Mouse (Mus musculus): ENCODE data around the gene Gm9789. TPM values are rescaled to one million over a fixed set of nuclear protein-coding genes. Genes with fewer than 3 reads are reported as not detected.
"Not testable (repeated sequence)": the region's sequence is repeated elsewhere in the genome, so short reads cannot be mapped to it uniquely, and the experiment has no call there.

The Gm9789 gene
- not detected in 2 replicates for polyA plus RNA-seq (2015; fragmentation: Nextera tagmentation; extraction: Ambion mirVana)

DNA sequence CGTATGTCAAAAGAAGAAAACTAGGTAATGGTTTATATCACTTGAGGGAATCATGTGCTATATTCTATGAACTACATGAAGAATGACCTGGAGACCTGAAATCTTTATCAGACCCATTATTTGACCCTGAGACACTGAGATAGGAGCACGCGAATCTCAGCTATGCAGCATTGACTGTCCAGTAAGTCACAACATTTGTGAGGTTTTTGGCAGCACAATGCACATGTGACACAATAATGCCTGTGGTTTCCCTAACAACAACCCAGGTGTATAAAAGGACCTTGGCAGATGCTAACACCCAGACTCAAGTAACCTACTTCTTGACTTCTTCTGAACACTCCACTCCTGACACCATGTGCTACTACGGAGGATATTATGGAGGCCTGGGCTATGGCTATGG, at the start of gene Gm9789:
Gene Gm9789, plus strand, starts transcription at position 301 of the 400 bp plus-strand sequence.
- WGBS, result 87% methylated on average over 4 of the region's 4 CpGs
- no peaks in the 10 kb centered on the region for H3K36me3 ChIP-seq (ENCODE audit: control insufficient read depth, insufficient read depth, low read length)
- H3K4me1 ChIP-seq (ENCODE audit: control insufficient read depth, insufficient read depth, low read length), result no peaks in the 10 kb centered on the region
- no peaks in the 10 kb centered on the region for H3K9me3 ChIP-seq (replicated peaks; ENCODE audit: control insufficient read depth, low read length)
- H3K4me3 ChIP-seq (replicated peaks; ENCODE audit: low read length), result no peak within 1 kb of the TSS
- no peak within 1 kb of the TSS for H3K27ac ChIP-seq (ENCODE audit: low read length)
- H3K4me2 ChIP-seq (ENCODE audit: low read depth, low read length), result no peak within 1 kb of the TSS
- no peak for ATAC-seq (ENCODE audit: insufficient read depth, low FRiP score)
- no peak within 1 kb of the TSS for H3K9ac ChIP-seq (ENCODE audit: low read length)
- H3K27me3 ChIP-seq (ENCODE audit: control insufficient read depth, insufficient read depth, low read length), result no peaks in the 10 kb centered on the region

DNA sequence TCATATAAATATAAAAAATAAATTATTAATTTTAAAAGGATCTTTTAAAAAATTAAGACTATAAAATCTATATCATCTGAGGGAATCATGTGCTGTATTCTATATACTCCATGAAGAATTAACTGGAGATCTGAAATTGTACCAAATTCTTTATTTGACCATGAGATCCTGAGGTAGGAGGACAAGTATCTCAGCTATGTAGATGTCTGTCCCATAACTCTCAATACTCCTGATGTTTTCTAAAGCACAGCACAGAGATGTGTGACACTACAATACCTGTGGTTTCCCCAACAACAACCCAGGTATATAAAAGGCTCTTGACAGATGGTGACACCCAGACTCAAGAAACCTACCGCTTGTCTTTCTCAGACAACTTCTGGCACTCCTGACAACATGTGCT, 17.2 kb upstream of the Gm9789 start, which contains the start of gene Gm6358:
Gene Gm6358, plus strand, starts transcription at position 301 of the 400 bp plus-strand sequence.
- WGBS, result 89% methylated on average over 1 of the region's 1 CpGs
- no peaks in the 10 kb centered on the region for H3K4me1 ChIP-seq (ENCODE audit: control insufficient read depth, insufficient read depth, low read length)
- no peak within 1 kb of the TSS for H3K4me2 ChIP-seq (ENCODE audit: low read depth, low read length)
- no peak for ATAC-seq (ENCODE audit: insufficient read depth, low FRiP score)
- no peaks in the 10 kb centered on the region for H3K36me3 ChIP-seq (ENCODE audit: control insufficient read depth, insufficient read depth, low read length)
- H3K9ac ChIP-seq (ENCODE audit: low read length), result no peak within 1 kb of the TSS
- no peak within 1 kb of the TSS for H3K4me3 ChIP-seq (replicated peaks; ENCODE audit: low read length)
- no peaks in the 10 kb centered on the region for H3K9me3 ChIP-seq (replicated peaks; ENCODE audit: control insufficient read depth, low read length)
- H3K27ac ChIP-seq (ENCODE audit: low read length), result no peak within 1 kb of the TSS
- no peaks in the 10 kb centered on the region for H3K27me3 ChIP-seq (ENCODE audit: control insufficient read depth, insufficient read depth, low read length)

DNA sequence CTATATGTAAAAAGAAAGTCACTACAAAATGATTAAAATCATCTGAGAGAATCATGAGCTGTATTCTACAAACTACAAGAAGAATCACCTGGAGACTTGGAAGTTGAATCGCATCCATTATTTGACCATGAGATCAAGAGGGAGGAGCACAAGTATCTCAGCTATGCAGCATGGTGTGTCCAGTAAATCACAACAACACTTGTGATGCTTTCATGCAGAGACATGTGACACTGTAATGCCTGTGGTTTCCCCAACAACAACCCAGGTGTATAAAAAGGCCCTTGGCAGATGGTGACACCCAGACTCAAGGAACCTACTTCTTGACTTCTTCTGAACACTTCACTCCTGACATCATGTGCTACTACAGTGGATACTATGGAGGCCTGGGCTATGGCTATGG, 7.0 kb upstream of the Gm9789 start, which contains the start of gene Gm10061:
Gene Gm10061, plus strand, starts transcription at position 301 of the 400 bp plus-strand sequence.
- Histone ChIP-seq H3K27ac (ENCODE audit: low read length) (no peak within 1 kb of the TSS), H3K36me3 (ENCODE audit: control insufficient read depth, insufficient read depth, low read length) (no peaks in the 10 kb centered on the region), H3K9me3 (replicated peaks; ENCODE audit: control insufficient read depth, low read length) (no peaks in the 10 kb centered on the region), H3K9ac (ENCODE audit: low read length) (no peak within 1 kb of the TSS), H3K4me3 (replicated peaks; ENCODE audit: low read length) (no peak within 1 kb of the TSS), H3K4me1 (ENCODE audit: control insufficient read depth, insufficient read depth, low read length) (no peaks in the 10 kb centered on the region), H3K4me2 (ENCODE audit: low read depth, low read length) (no peak within 1 kb of the TSS), H3K27me3 (ENCODE audit: control insufficient read depth, insufficient read depth, low read length) (no peaks in the 10 kb centered on the region)
- no peak for ATAC-seq (ENCODE audit: insufficient read depth, low FRiP score)
- WGBS, result 86% methylated on average over 1 of the region's 1 CpGs

- not testable (repeated sequence) for H3K4me1 ChIP-seq (ENCODE audit: control insufficient read depth, insufficient read depth, low read length); ATAC-seq (ENCODE audit: insufficient read depth, low FRiP score); H3K27ac ChIP-seq (ENCODE audit: low read length); H3K4me2 ChIP-seq (ENCODE audit: low read depth, low read length); H3K27me3 ChIP-seq (ENCODE audit: control insufficient read depth, insufficient read depth, low read length); H3K36me3 ChIP-seq (ENCODE audit: control insufficient read depth, insufficient read depth, low read length); H3K4me3 ChIP-seq (replicated peaks; ENCODE audit: low read length); H3K9ac ChIP-seq (ENCODE audit: low read length); H3K9me3 ChIP-seq (replicated peaks; ENCODE audit: control insufficient read depth, low read length)
These were observed 11.4 kb downstream of the Gm9789 start, which contains the start of gene Gm7735 for GRCm38 (mm10) chr16:89169190-89169589. TSS of gene Gm7735 (plus strand) at chr16:89169490.

GRCm38 (mm10) chr16:89174435-89174834, 16.7 kb downstream of the Gm9789 start, which contains the start of gene 1110057P08Rik:
TSS of gene 1110057P08Rik (plus strand) at chr16:89174735.
- WGBS, result 83% methylated on average over 2 of the region's 2 CpGs
- Histone ChIP-seq H3K27me3 (ENCODE audit: control insufficient read depth, insufficient read depth, low read length) (no peaks in the 10 kb centered on the region), H3K27ac (ENCODE audit: low read length) (no peak within 1 kb of the TSS), H3K4me1 (ENCODE audit: control insufficient read depth, insufficient read depth, low read length) (no peaks in the 10 kb centered on the region), H3K9me3 (replicated peaks; ENCODE audit: control insufficient read depth, low read length) (no peaks in the 10 kb centered on the region), H3K9ac (ENCODE audit: low read length) (no peak within 1 kb of the TSS), H3K36me3 (ENCODE audit: control insufficient read depth, insufficient read depth, low read length) (no peaks in the 10 kb centered on the region), H3K4me2 (ENCODE audit: low read depth, low read length) (no peak within 1 kb of the TSS), H3K4me3 (replicated peaks; ENCODE audit: low read length) (no peak within 1 kb of the TSS)
- ATAC-seq (ENCODE audit: insufficient read depth, low FRiP score), result no peak

DNA sequence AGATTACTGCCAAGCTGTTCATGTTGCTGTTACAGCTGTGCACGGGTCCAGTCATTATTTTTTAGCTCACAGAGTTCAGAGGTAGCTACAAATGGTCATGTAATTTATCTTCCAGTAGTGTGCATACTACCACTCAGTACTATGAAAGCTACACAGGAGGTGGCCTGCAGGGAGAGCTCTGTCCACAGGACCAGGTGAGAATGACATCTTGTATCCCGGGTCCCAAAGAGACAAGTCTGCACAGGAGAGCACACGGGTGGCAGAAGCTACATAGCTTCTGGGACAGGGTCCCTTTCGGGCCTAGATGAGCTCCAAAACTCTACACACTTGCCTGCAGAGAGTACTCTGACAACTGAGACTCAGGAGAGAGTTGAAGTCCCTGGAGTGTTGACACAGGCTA, 30.9 kb downstream of the Gm9789 start:
- Histone ChIP-seq H3K4me2 (ENCODE audit: low read depth, low read length) (no peak overlapping the region), H3K27me3 (ENCODE audit: control insufficient read depth, insufficient read depth, low read length) (no peaks in the 10 kb centered on the region), H3K36me3 (ENCODE audit: control insufficient read depth, insufficient read depth, low read length) (no peaks in the 10 kb centered on the region), H3K9me3 (replicated peaks; ENCODE audit: control insufficient read depth, low read length) (no peaks in the 10 kb centered on the region), H3K4me3 (replicated peaks; ENCODE audit: low read length) (no peak overlapping the region), H3K27ac (ENCODE audit: low read length) (no peak overlapping the region), H3K9ac (ENCODE audit: low read length) (no peak overlapping the region), H3K4me1 (ENCODE audit: control insufficient read depth, insufficient read depth, low read length) (no peaks in the 10 kb centered on the region)
- ATAC-seq (ENCODE audit: insufficient read depth, low FRiP score), result no peak
- WGBS, result 78% methylated on average over 4 of the region's 4 CpGs

GRCm38 (mm10) chr16:89205561-89205960, 47.8 kb downstream of the Gm9789 start, which contains the start of gene Krtap20-2:
TSS of gene Krtap20-2 (plus strand) at chr16:89205861.
- H3K4me3 ChIP-seq (replicated peaks; ENCODE audit: low read length), result no peak within 1 kb of the TSS
- no peak for ATAC-seq (ENCODE audit: insufficient read depth, low FRiP score)
- H3K4me1 ChIP-seq (ENCODE audit: control insufficient read depth, insufficient read depth, low read length), result no peaks in the 10 kb centered on the region
- no peak within 1 kb of the TSS for H3K4me2 ChIP-seq (ENCODE audit: low read depth, low read length)
- H3K27me3 ChIP-seq (ENCODE audit: control insufficient read depth, insufficient read depth, low read length), result no peaks in the 10 kb centered on the region
- no peak within 1 kb of the TSS for H3K9ac ChIP-seq (ENCODE audit: low read length)
- no peaks in the 10 kb centered on the region for H3K36me3 ChIP-seq (ENCODE audit: control insufficient read depth, insufficient read depth, low read length)
- WGBS, result 70% methylated on average over 1 of the region's 1 CpGs
- H3K27ac ChIP-seq (ENCODE audit: low read length), result no peak within 1 kb of the TSS
- no peaks in the 10 kb centered on the region for H3K9me3 ChIP-seq (replicated peaks; ENCODE audit: control insufficient read depth, low read length)

Other genes with a start within 250 kb of the Gm9789 start
- not detected in 2 replicates for gene Krtap19-9b, start 225.7 kb upstream of the Gm9789 start, polyA plus RNA-seq (2015; fragmentation: Nextera tagmentation; extraction: Ambion mirVana)
- not detected in 2 replicates for gene Krtap16-3, start 195.1 kb upstream of the Gm9789 start, polyA plus RNA-seq (2015; fragmentation: Nextera tagmentation; extraction: Ambion mirVana)
- not detected in 2 replicates for gene Krtap22-2, start 147.2 kb upstream of the Gm9789 start, polyA plus RNA-seq (2015; fragmentation: Nextera tagmentation; extraction: Ambion mirVana)
- not detected in 2 replicates for gene Gm10229, start 142.7 kb upstream of the Gm9789 start, polyA plus RNA-seq (2015; fragmentation: Nextera tagmentation; extraction: Ambion mirVana)
- gene Krtap6-1, start 126.3 kb upstream of the Gm9789 start, polyA plus RNA-seq (2015; fragmentation: Nextera tagmentation; extraction: Ambion mirVana), result not detected in 2 replicates
- not detected in 2 replicates for gene Gm10228, start 116.5 kb upstream of the Gm9789 start, polyA plus RNA-seq (2015; fragmentation: Nextera tagmentation; extraction: Ambion mirVana)
- gene Krtap6-5, start 110.1 kb upstream of the Gm9789 start, polyA plus RNA-seq (2015; fragmentation: Nextera tagmentation; extraction: Ambion mirVana), result not detected in 2 replicates
- not detected in 2 replicates for gene 1110025L11Rik, start 94.0 kb upstream of the Gm9789 start, polyA plus RNA-seq (2015; fragmentation: Nextera tagmentation; extraction: Ambion mirVana)
- gene Krtap6-3, start 73.9 kb upstream of the Gm9789 start, polyA plus RNA-seq (2015; fragmentation: Nextera tagmentation; extraction: Ambion mirVana), result not detected in 2 replicates
- not detected in 2 replicates for gene Gm6358, start 17.1 kb upstream of the Gm9789 start, polyA plus RNA-seq (2015; fragmentation: Nextera tagmentation; extraction: Ambion mirVana)
- not detected in 2 replicates for gene Gm10061, start 6.9 kb upstream of the Gm9789 start, polyA plus RNA-seq (2015; fragmentation: Nextera tagmentation; extraction: Ambion mirVana)
- not detected in 2 replicates for gene Gm7735, start 11.5 kb downstream of the Gm9789 start, polyA plus RNA-seq (2015; fragmentation: Nextera tagmentation; extraction: Ambion mirVana)
- gene 1110057P08Rik, start 16.8 kb downstream of the Gm9789 start, polyA plus RNA-seq (2015; fragmentation: Nextera tagmentation; extraction: Ambion mirVana), result not detected in 2 replicates
- gene Krtap20-2, start 47.9 kb downstream of the Gm9789 start, polyA plus RNA-seq (2015; fragmentation: Nextera tagmentation; extraction: Ambion mirVana), result not detected in 2 replicates
- not detected in 2 replicates for gene Krtap21-1, start 245.9 kb downstream of the Gm9789 start, polyA plus RNA-seq (2015; fragmentation: Nextera tagmentation; extraction: Ambion mirVana)

All from stomach, embryonic 16.5 days (tissue).